Mouse (Mus musculus) limb, embryonic 14.5 days (tissue): ENCODE results near the gene Dop1a. TPM values are rescaled to one million over a fixed set of nuclear protein-coding genes. Genes with fewer than 3 reads are reported as not detected.

Experiments
- ATAC-seq: fragments of 200-750 bp; cut with Nextera tagmentation; 2 replicates; pipeline ENCODE4 v1.8.0; 2017; ENCODE audit warnings: low read depth, moderate number of reproducible peaks, moderate TSS enrichment; ENCODE audit not compliant: low FRiP score
- DNase-seq: peaks from one replicate; pipeline ENCODE4 v3.0.0-alpha.2; 2015; ENCODE audit warnings: low spot score
- H3K27ac ChIP-seq: fragments of 300-500 bp; sonication (generic); replicated peaks from 2 replicates; pipeline ENCODE4 v1.5.1; 2014; ENCODE audit warnings: low read depth, mild to moderate bottlenecking, low read length, moderate library complexity, mixed read lengths
- H3K27me3 ChIP-seq: fragments of 300-500 bp; sonication (generic); 2 replicates; pipeline ENCODE4 v1.6.1; 2014; ENCODE audit warnings: low read length, mixed read lengths; ENCODE audit not compliant: control insufficient read depth, insufficient read depth
- H3K36me3 ChIP-seq: fragments of 300-500 bp; sonication (generic); 2 replicates; pipeline ENCODE4 v1.6.1; 2014; ENCODE audit warnings: mild to moderate bottlenecking, low read length, moderate library complexity, mixed read lengths; ENCODE audit not compliant: control insufficient read depth, insufficient read depth
- H3K4me1 ChIP-seq: fragments of 300-500 bp; sonication (generic); 2 replicates; pipeline ENCODE4 v1.6.1; 2014; ENCODE audit warnings: antibody characterized with exemption, low read length, mixed read lengths; ENCODE audit not compliant: control insufficient read depth, insufficient read depth
- H3K4me2 ChIP-seq: fragments of 300-500 bp; sonication (generic); replicated peaks from 2 replicates; pipeline ENCODE4 v1.6.1; 2014; ENCODE audit warnings: low read depth, mild to moderate bottlenecking, low read length, moderate library complexity; ENCODE audit not compliant: severe bottlenecking
- H3K4me3 ChIP-seq: fragments of 300-500 bp; sonication (generic); replicated peaks from 2 replicates; pipeline ENCODE4 v1.5.1; 2014; ENCODE audit warnings: low read length
- H3K9ac ChIP-seq: fragments of 300-500 bp; sonication (generic); 2 replicates; pipeline ENCODE4 v1.6.1; 2014; ENCODE audit warnings: mild to moderate bottlenecking, low read depth, low read length, moderate library complexity; ENCODE audit not compliant: severe bottlenecking
- H3K9me3 ChIP-seq: fragments of 300-500 bp; sonication (generic); 2 replicates; pipeline ENCODE4 v1.6.1; 2016; ENCODE audit warnings: low read length; ENCODE audit not compliant: control insufficient read depth
- POLR2A ChIP-seq: fragments of 200-500 bp; IDR thresholded peaks from 2 replicates; pipeline ENCODE4 v1.8.0; 2012; ENCODE audit warnings: inconsistent platforms, mild to moderate bottlenecking, moderate library complexity, borderline replicate concordance; ENCODE audit not compliant: insufficient read depth, insufficient read length; ENCODE audit errors: extremely low read depth
- WGBS: fragments of 180-500 bp; shearing (Covaris S2); extraction: QIAGEN DNeasy Blood & Tissue Kit; methylation state at CpG from one replicate; pipeline ENCODE4 v1.1.7; 2014; 5-methylcytosine and 5-hydroxymethylcytosine counted together
- polyA plus RNA-seq, 2 experiments: library from polyadenylated mRNA; depleted of rRNA in 1 of 2; stranded (reverse) in 1 of 2; unstranded in 1 of 2; fragments of >200 nt; fragmentation: Nextera tagmentation in 1 of 2; extraction: Ambion mirVana in 1 of 2; gene quantifications; 2 replicates each; pipeline versions ENCODE4 v1.2.1 to v1.2.3; 2012 to 2014

The Dop1a gene
- polyA plus RNA-seq, 2 experiments: 21.3 to 23.9 TPM

GRCm38 (mm10) chr9:86449581-86449980, 17.4 kb upstream of the Dop1a start:
- no peak overlapping the region for H3K4me3 ChIP-seq
- ATAC-seq (peak; percentile 51; the same call in 1 of the 2 replicates), DNase-seq (peak; percentile 79)
- H3K4me2 ChIP-seq: no peak overlapping the region; the same call in 1 of the 2 replicates
- H3K4me1 ChIP-seq: peaks cover 3% of the 10 kb centered on the region; the same call in 1 of the 2 replicates
- TF ChIP-seq POLR2A: no peak
- no peak overlapping the region for H3K9ac ChIP-seq
- 3% methylated on average over 11 of the region's 11 CpGs for WGBS
- no peak overlapping the region for H3K27ac ChIP-seq
- H3K27me3 ChIP-seq: 0 out of 2 replicates have a peak, but pooled peaks cover 7% of the 10 kb centered on the region
- no peaks in the 10 kb centered on the region for H3K9me3 ChIP-seq
- H3K36me3 ChIP-seq: no peaks in the 10 kb centered on the region

DNA sequence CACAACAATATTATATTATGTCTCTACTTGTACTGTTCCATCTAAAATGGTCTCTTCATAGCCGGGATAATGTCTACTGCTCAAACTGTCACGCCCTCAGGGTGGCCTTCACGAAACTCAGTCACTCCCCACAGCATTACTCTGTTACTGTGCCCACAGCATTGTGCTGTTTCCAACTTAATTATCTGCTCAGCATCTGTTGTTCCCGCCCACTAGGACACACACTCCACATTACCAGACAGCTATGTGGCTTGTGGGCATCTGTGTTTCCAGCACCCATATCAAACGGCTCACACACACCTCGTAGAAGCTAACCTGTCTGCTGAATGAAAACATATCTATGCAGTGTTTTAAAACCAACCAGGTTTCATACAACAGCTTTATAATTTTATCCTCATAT, 15.9 kb upstream of the Dop1a start:
- peaks cover 3% of the 10 kb centered on the region; the same call in 1 of the 2 replicates for H3K4me1 ChIP-seq
- WGBS: 43% methylated on average over 6 of the region's 6 CpGs
- no peak for DNase-seq
- H3K4me2 ChIP-seq: no peak overlapping the region
- TF ChIP-seq POLR2A: no peak
- no peak for ATAC-seq
- no peak overlapping the region for H3K27ac ChIP-seq
- no peaks in the 10 kb centered on the region for H3K9me3 ChIP-seq
- H3K27me3 ChIP-seq: 0 out of 2 replicates have a peak, but pooled peaks cover 7% of the 10 kb centered on the region
- H3K9ac ChIP-seq: no peak overlapping the region
- H3K36me3 ChIP-seq: no peaks in the 10 kb centered on the region
- no peak overlapping the region for H3K4me3 ChIP-seq

DNA sequence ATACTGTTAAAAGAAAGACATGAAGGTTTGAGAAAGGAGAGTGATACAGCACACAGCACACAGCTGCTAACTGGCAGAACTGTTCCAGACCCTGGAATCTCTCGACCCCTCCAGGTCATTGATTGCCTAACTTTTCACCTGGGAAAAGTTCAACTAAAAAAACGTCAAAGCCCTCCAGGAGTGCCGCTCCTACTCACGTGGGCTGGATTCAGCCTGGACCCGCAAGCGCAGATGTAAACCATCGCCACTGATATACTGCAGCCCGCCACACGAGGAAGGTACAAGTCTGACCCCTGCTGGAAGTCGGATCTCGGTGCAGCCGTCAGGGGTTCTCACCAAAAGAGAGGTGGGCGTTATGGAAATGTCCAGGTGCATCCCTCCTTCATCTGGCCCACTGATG, 15.3 kb upstream of the Dop1a start:
- peak overlapping the region; percentile 43 for H3K4me2 ChIP-seq
- H3K9ac ChIP-seq: no peak overlapping the region
- H3K4me3 ChIP-seq: no peak overlapping the region
- ATAC-seq (peak; percentile 80), DNase-seq (peak; percentile 51)
- peaks cover 3% of the 10 kb centered on the region; the same call in 1 of the 2 replicates for H3K4me1 ChIP-seq
- H3K36me3 ChIP-seq: no peaks in the 10 kb centered on the region
- 0 out of 2 replicates have a peak, but pooled peaks cover 7% of the 10 kb centered on the region for H3K27me3 ChIP-seq
- WGBS: under 1% methylated on average over 13 of the region's 13 CpGs
- H3K9me3 ChIP-seq: no peaks in the 10 kb centered on the region
- no peak overlapping the region for H3K27ac ChIP-seq
- no peak for TF ChIP-seq POLR2A

- H3K4me1 ChIP-seq: 0 out of 2 replicates have a peak, but pooled peaks cover 3% of the 10 kb centered on the region
- 81% methylated on average over 3 of the region's 3 CpGs for WGBS
- H3K9ac ChIP-seq: no peak overlapping the region
- H3K9me3 ChIP-seq: no peaks in the 10 kb centered on the region
- H3K27me3 ChIP-seq: no peaks in the 10 kb centered on the region
- no peak overlapping the region for H3K4me2 ChIP-seq
- H3K27ac ChIP-seq: no peak overlapping the region
- DNase-seq: no peak
- no peak for ATAC-seq
- no peaks in the 10 kb centered on the region for H3K36me3 ChIP-seq
- TF ChIP-seq POLR2A: no peak
- no peak overlapping the region for H3K4me3 ChIP-seq
Observed at GRCm38 (mm10) chr9:86453626-86454025, 13.3 kb upstream of the Dop1a start.

- ATAC-seq (peak; percentile 85), DNase-seq (peak; percentile 85)
- 2% methylated on average over 59 of the region's 70 CpGs for WGBS
- peak within 1 kb of the TSS; percentile 74 for H3K4me3 ChIP-seq
- H3K9ac ChIP-seq: peak within 1 kb of the TSS; percentile 81
- peak within 1 kb of the TSS; percentile 78 for H3K27ac ChIP-seq
- TF ChIP-seq POLR2A: no peak
- no peaks in the 10 kb centered on the region for H3K36me3 ChIP-seq
- no peaks in the 10 kb centered on the region for H3K9me3 ChIP-seq
- H3K27me3 ChIP-seq: no peaks in the 10 kb centered on the region
- peak within 1 kb of the TSS; percentile 63 for H3K4me2 ChIP-seq
- peaks cover 7% of the 10 kb centered on the region; the same call in 1 of the 2 replicates for H3K4me1 ChIP-seq
Observed at GRCm38 (mm10) chr9:86464151-86465105, 2.5 kb upstream of the Dop1a start, which contains the start of gene Ube2cbp. Gene Ube2cbp (minus strand): TSS chr9:86464950.
